ENCODE assay signal across 16 mouse cellular contexts in genomic region chr17:79934370-79934769, GRCm38 (mm10).
"Had no signal": no experiment of that assay in that cellular context is flagged by ENCODE, and none has a peak within 500 bp of the region (broad histone marks: within the 10 kb centered on the region; RNA-seq: fewer than 3 reads in every experiment).

No protein-coding gene starts in this region.

- DNase-seq: kidney, adult 18-20 months; kidney, postnatal 10 days; kidney, postnatal 4 days; left cerebral cortex, postnatal 4 days; lung, embryonic 14.5 days; lung, postnatal 10 days; lung, postnatal 4 days; retina, postnatal 1 day; right cerebral cortex, postnatal 4 days; spleen, adult 18-20 months; thymus, postnatal 36 days had no signal

- H3K4me2 ChIP-seq: limb, embryonic 13.5 days; lung, embryonic 14.5 days; midbrain, embryonic 13.5 days; neural tube, embryonic 15.5 days had no signal

- H3K4me1 ChIP-seq: midbrain, embryonic 13.5 days; neural tube, embryonic 15.5 days had no signal

- H3K27me3 ChIP-seq: limb, embryonic 13.5 days; midbrain, embryonic 13.5 days; neural tube, embryonic 15.5 days had no signal

- ATAC-seq: midbrain, embryonic 13.5 days had no signal

- H3K36me3 ChIP-seq: limb, embryonic 13.5 days; midbrain, embryonic 13.5 days; neural tube, embryonic 15.5 days had no signal

- H3K9ac ChIP-seq: limb, embryonic 13.5 days; lung, embryonic 14.5 days; midbrain, embryonic 13.5 days; neural tube, embryonic 15.5 days had no signal

- H3K27ac ChIP-seq: layer of hippocampus, adult 2 months; limb, embryonic 13.5 days; midbrain, embryonic 13.5 days; neural tube, embryonic 15.5 days had no signal

- H3K9me3 ChIP-seq: limb, embryonic 13.5 days; midbrain, embryonic 13.5 days; neural tube, embryonic 15.5 days had no signal

- H3K4me3 ChIP-seq: layer of hippocampus, adult 2 months; limb, embryonic 13.5 days; midbrain, embryonic 13.5 days; myocyte; neural tube, embryonic 15.5 days had no signal
